ENCODE assay signal across 8 mouse cellular contexts in the genomic region with DNA sequence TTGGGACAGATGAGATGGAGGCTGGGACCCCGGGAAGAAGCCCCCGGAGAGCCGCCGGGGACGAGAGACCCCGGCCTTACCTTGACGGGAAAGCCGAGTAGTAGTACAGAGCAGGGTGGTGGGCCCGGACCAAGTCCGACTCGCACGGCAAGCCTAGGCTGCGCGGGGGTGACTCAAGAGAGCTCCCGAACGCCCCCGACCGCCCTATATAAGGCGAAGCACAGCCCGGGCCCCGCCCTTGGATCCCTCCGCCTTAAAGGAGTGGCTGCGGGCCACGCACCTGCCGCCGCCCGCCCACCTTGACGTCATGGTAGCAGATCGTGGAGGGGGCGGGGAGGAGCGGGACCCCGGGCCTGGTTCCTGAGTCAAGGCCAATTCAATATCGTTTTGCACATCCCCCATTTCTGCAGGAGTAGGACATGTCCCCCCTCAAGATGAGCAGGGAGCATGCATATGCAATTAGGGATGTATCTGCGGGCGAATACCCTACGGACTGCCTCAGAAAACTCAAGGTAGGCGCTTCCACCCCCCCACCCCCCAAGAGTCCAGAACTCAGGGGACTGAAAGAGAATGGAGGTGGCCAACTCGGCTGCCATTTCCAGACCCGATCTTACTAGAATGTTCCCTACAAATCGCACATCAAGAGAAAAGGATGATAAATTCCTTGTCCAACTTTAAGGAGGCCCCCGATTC. TPM values are rescaled to one million over a fixed set of nuclear protein-coding genes. Genes with fewer than 3 reads are reported as not detected.
A peak's percentile ranks its signal among the peaks of the same experiment; 100 is the strongest.
DNase-seq lines count a peak whose midpoint lies in the region; ATAC-seq and TF ChIP-seq lines count a peak whose summit lies in the region.

TSS of gene Hsp90ab1 (minus strand) at position 185 of the 693 bp plus-strand sequence.

- no peak for TF ChIP-seq CTCF in MEL (IDR thresholded peaks at IDR 0.05 in 2 of 3, conservative IDR thresholded peaks at IDR 0.05 in 1 of 3; ENCODE audit: control insufficient read depth in 1 of 3, insufficient read depth in 1 of 3, low read depth in 2 of 3, low read length in 3 of 3, poor library complexity in 1 of 3, severe bottlenecking in 1 of 3)
- no peak for TF ChIP-seq CTCF in cerebellum, adult 2 months (IDR thresholded peaks at IDR 0.05; ENCODE audit: borderline replicate concordance, insufficient read depth, low read depth, low read length)

- H3K9ac ChIP-seq in MEL (ENCODE audit: control insufficient read depth, low read depth, low read length, poor library complexity, severe bottlenecking), result peak within 1 kb of the TSS; percentile 97
- peak within 1 kb of the TSS; percentile 99 for H3K9ac ChIP-seq in lung, embryonic 16.5 days (ENCODE audit: low read length)

- no peak for TF ChIP-seq RAD21 in MEL (IDR thresholded peaks at IDR 0.05; ENCODE audit: low read depth, low read length)

- under 1% methylated on average over 38 of the region's 41 CpGs for WGBS in cerebellum, adult 2 months
- WGBS in lung, embryonic 16.5 days, result under 1% methylated on average over 41 of the region's 41 CpGs

- no peak for TF ChIP-seq EP300 in MEL (IDR thresholded peaks at IDR 0.05; ENCODE audit: low read depth in 1 of 2, low read length in 2 of 2)

- H3K36me3 ChIP-seq in MEL (ENCODE audit: control insufficient read depth in 1 of 2, insufficient read depth in 2 of 2, low read length in 2 of 2), result peaks cover 25 to 27% of the 10 kb centered on the region in 2 experiments
- peaks cover 35% of the 10 kb centered on the region for H3K36me3 ChIP-seq in lung, embryonic 16.5 days (ENCODE audit: control insufficient read depth, insufficient read depth, low read length)

- peak; percentile 94 to 97 for TF ChIP-seq POLR2A in MEL (IDR thresholded peaks at IDR 0.05; ENCODE audit: control insufficient read depth in 1 of 2, insufficient read depth in 1 of 2, low read depth in 1 of 2, low read length in 2 of 2, poor library complexity in 1 of 2)
- peak; percentile 95 for TF ChIP-seq POLR2A in cerebellum, adult 2 months (IDR thresholded peaks at IDR 0.05; ENCODE audit: borderline replicate concordance, insufficient read depth, low read length)

- peak within 1 kb of the TSS; percentile 80 for H3K27ac ChIP-seq in MEL (ENCODE audit: control insufficient read depth, low read depth, low read length)
- peak within 1 kb of the TSS; percentile 98 for H3K27ac ChIP-seq in cerebellum, adult 2 months (ENCODE audit: insufficient read depth, low read length)
- peak within 1 kb of the TSS; percentile 98 for H3K27ac ChIP-seq in lung, embryonic 16.5 days (ENCODE audit: low read length)

- H3K9me3 ChIP-seq in MEL (replicated peaks; ENCODE audit: insufficient read depth, low read length), result no peaks in the 10 kb centered on the region
- no peaks in the 10 kb centered on the region for H3K9me3 ChIP-seq in lung, embryonic 16.5 days (ENCODE audit: control insufficient read depth, low read length)

- H3K4me1 ChIP-seq in MEL (ENCODE audit: control insufficient read depth in 1 of 2, insufficient read depth in 2 of 2, low read length in 2 of 2), result peaks cover 3 to 32% of the 10 kb centered on the region in 2 experiments
- H3K4me1 ChIP-seq in cerebellum, adult 2 months (ENCODE audit: control insufficient read depth, insufficient read depth, low read length), result peaks cover 12% of the 10 kb centered on the region
- H3K4me1 ChIP-seq in lung, embryonic 16.5 days (replicated peaks; ENCODE audit: control insufficient read depth, insufficient read depth, low read length), result peaks cover 18% of the 10 kb centered on the region

- peak within 1 kb of the TSS; percentile 80 for H3K4me2 ChIP-seq in lung, embryonic 16.5 days (ENCODE audit: low read depth, low read length)

- peak within 1 kb of the TSS; percentile 65 to 96 for H3K4me3 ChIP-seq in MEL (ENCODE audit: control insufficient read depth in 1 of 2, insufficient read depth in 1 of 2, low read depth in 2 of 2, low read length in 2 of 2)
- H3K4me3 ChIP-seq in cerebellum, adult 2 months (replicated peaks; ENCODE audit: insufficient read depth, low read depth, low read length), result peak within 1 kb of the TSS; percentile 86
- H3K4me3 ChIP-seq in lung, embryonic 16.5 days (ENCODE audit: low read length), result peak within 1 kb of the TSS; percentile 96

- H3K27me3 ChIP-seq in MEL (ENCODE audit: control insufficient read depth in 1 of 2, insufficient read depth in 2 of 2, low read length in 2 of 2), result no peaks in the 10 kb centered on the region
- H3K27me3 ChIP-seq in cerebellum, adult 2 months (ENCODE audit: control insufficient read depth, insufficient read depth, low read length), result no peaks in the 10 kb centered on the region
- no peaks in the 10 kb centered on the region for H3K27me3 ChIP-seq in lung, embryonic 16.5 days (ENCODE audit: control insufficient read depth, insufficient read depth, low read depth, low read length)

- ATAC-seq in hematopoietic stem cell, adult 5-6 weeks (replicated peaks in 1 of 2; ENCODE audit: insufficient read depth in 1 of 2, low FRiP score in 2 of 2, low TSS enrichment in 1 of 2, low read depth in 1 of 2, poor library complexity in 2 of 2, severe bottlenecking in 2 of 2), result peak; percentile 58 to 68
- peak; percentile 83 for ATAC-seq in lung, embryonic 16.5 days (ENCODE audit: low read depth)

- H3K79me2 ChIP-seq in MEL (ENCODE audit: control insufficient read depth, insufficient read depth, low read length, poor library complexity), result peaks cover 38% of the 10 kb centered on the region

- peak; percentile 99 for DNase-seq in MEL (ENCODE audit: low read depth, low spot score)
- peak; percentile 98 to 99 for DNase-seq in cerebellum, adult 2 months
- peak; percentile 96 for DNase-seq in forelimb bud, embryonic 11.5 days (ENCODE audit: low read depth, low spot score)
- peak; percentile 96 for DNase-seq in layer of hippocampus, adult 9-10 months (ENCODE audit: low spot score)
- DNase-seq in ovary, postnatal 10 days (ENCODE audit: low spot score), result peak; percentile 99
- DNase-seq in thymus, postnatal 10 days (ENCODE audit: low spot score in 2 of 2), result peak; percentile 100

TF ChIP-seq in MEL, 35 proteins besides CTCF, POLR2A, EP300 and RAD21:
- TF ChIP-seq SMC3 (IDR thresholded peaks at IDR 0.05; ENCODE audit: low read depth, low read length), result no peak
- TF ChIP-seq MAX (IDR thresholded peaks at IDR 0.05; ENCODE audit: low read length), result peak; percentile 34; the same call in 1 of the 2 replicates
- no peak for TF ChIP-seq MEF2A (IDR thresholded peaks at IDR 0.05; ENCODE audit: extremely low read depth, insufficient replicate concordance, low read depth, low read length, poor library complexity, severe bottlenecking)
- TF ChIP-seq ZMIZ1 (IDR thresholded peaks at IDR 0.05; ENCODE audit: low read depth, low read length), result peak; percentile 99
- no peak for TF ChIP-seq MAFK (IDR thresholded peaks at IDR 0.05; ENCODE audit: borderline replicate concordance, low read depth, low read length)
- peak; percentile 82 for TF ChIP-seq TCF12 (IDR thresholded peaks at IDR 0.05; ENCODE audit: low read depth, low read length)
- TF ChIP-seq E2F4 (IDR thresholded peaks at IDR 0.05; ENCODE audit: borderline replicate concordance, low read depth, low read length), result no peak
- peak; percentile 70 for TF ChIP-seq SIN3A (IDR thresholded peaks at IDR 0.05; ENCODE audit: low read length)
- TF ChIP-seq CHD1 (IDR thresholded peaks at IDR 0.05; ENCODE audit: low read depth, low read length), result peak; percentile 67; the same call in 1 of the 2 replicates
- peak; percentile 21; the same call in 1 of the 2 replicates for TF ChIP-seq USF1 (IDR thresholded peaks at IDR 0.05; ENCODE audit: low read depth, low read length)
- TF ChIP-seq ZNF384 (IDR thresholded peaks at IDR 0.05; ENCODE audit: low read depth, low read length), result peak; percentile 69
- TF ChIP-seq BHLHE40 (IDR thresholded peaks at IDR 0.05; ENCODE audit: borderline replicate concordance, low read depth, low read length), result peak; percentile 45; the same call in 1 of the 2 replicates
- TF ChIP-seq USF2 (IDR thresholded peaks at IDR 0.05; ENCODE audit: borderline replicate concordance in 1 of 2, insufficient read depth in 1 of 2, low read depth in 1 of 2, low read length in 2 of 2), result no peak
- 0 out of 2 replicates have a peak, but pooled peaks have one; percentile 9 for TF ChIP-seq ZKSCAN1 (IDR thresholded peaks at IDR 0.05; ENCODE audit: low read depth, low read length)
- TF ChIP-seq POLR2AphosphoS5 (IDR thresholded peaks at IDR 0.05; ENCODE audit: borderline replicate concordance, low read depth, low read length), result peak; percentile 85; the same call in 1 of the 2 replicates
- TF ChIP-seq POLR2AphosphoS2 (IDR thresholded peaks at IDR 0.05; ENCODE audit: low read length), result peak; percentile 98
- peak; percentile 98 for TF ChIP-seq TBP (IDR thresholded peaks at IDR 0.05; ENCODE audit: low read depth, low read length)
- no peak for TF ChIP-seq JUND (IDR thresholded peaks at IDR 0.05; ENCODE audit: low read depth, low read length)
- peak; percentile 87 for TF ChIP-seq KAT2A (conservative IDR thresholded peaks at IDR 0.05; ENCODE audit: low read depth, low read length)
- TF ChIP-seq NELFE (IDR thresholded peaks at IDR 0.05; ENCODE audit: low read depth, low read length), result peak; percentile 100
- peak; percentile 82 for TF ChIP-seq HCFC1 (IDR thresholded peaks at IDR 0.05; ENCODE audit: low read depth, low read length)
- TF ChIP-seq MXI1 (IDR thresholded peaks at IDR 0.05; ENCODE audit: low read depth, low read length), result peak; percentile 4; the same call in 1 of the 2 replicates
- TF ChIP-seq ELF1 (IDR thresholded peaks at IDR 0.05; ENCODE audit: low read depth, low read length), result peak; percentile 32; the same call in 1 of the 2 replicates
- TF ChIP-seq ZC3H11A (IDR thresholded peaks at IDR 0.05; ENCODE audit: low read depth, low read length), result no peak
- peak; percentile 98 for TF ChIP-seq MAZ (IDR thresholded peaks at IDR 0.05; ENCODE audit: low read depth, low read length)
- TF ChIP-seq CHD2 (IDR thresholded peaks at IDR 0.05; ENCODE audit: low read length), result peak; percentile 64
- peak; percentile 34 for TF ChIP-seq ETS1 (IDR thresholded peaks at IDR 0.05; ENCODE audit: low read depth, low read length)

RNA-seq across cellular contexts. Expression of gene Hsp90ab1, which starts in this region (rescaled TPM):
- total RNA-seq in MEL (2012; rRNA removed), result 1,032 and 1,220 TPM in 2 replicates
- over 10,000 TPM in 1 of 2 experiments, 1,000 to 10,000 TPM in 1; 4,130 to 27,726 TPM for polyA plus RNA-seq in MEL (2012; ENCODE audit: insufficient read depth in 1 of 2, insufficient read length in 2 of 2, low read depth in 1 of 2, low replicate concordance in 2 of 2, missing spikeins in 1 of 2)
- 915 and 924 TPM in 2 replicates for polyA plus RNA-seq in cerebellum, adult 2 months (2012; rRNA removed)
- total RNA-seq in hematopoietic stem cell, adult 5-6 weeks (2017), result 2,119 and 2,880 TPM in 2 replicates
- polyA plus RNA-seq in lung, embryonic 16.5 days (2015; fragmentation: Nextera tagmentation; extraction: Ambion mirVana), result 1,477 and 1,506 TPM in 2 replicates

Comparison
In these comparisons a context has a peak if more than half of its experiments do, and no peak if none do; other contexts are left out.
1. Peak in every context shown above with its lines: DNase-seq, ATAC-seq, H3K4me3 ChIP-seq and H3K27ac ChIP-seq.